Mouse (Mus musculus) frontal cortex, adult (tissue): ENCODE results near the gene Pnpla2.

Source experiments
- ATAC-seq: cut with Nextera tagmentation; 2 replicates; pipeline ENCODE4 v1.9.2; 2017; ENCODE audit warnings: mild to moderate bottlenecking, moderate library complexity, mixed read lengths; ENCODE audit not compliant: low TSS enrichment

Gene Pnpla2

GRCm38 (mm10) chr7:141467230-141468030, 12.4 kb downstream of the Pnpla2 start, which contains the start of gene Cd151:
TSS of gene Cd151 (plus strand) at chr7:141467392.
- peak; percentile 20 for ATAC-seq

- ATAC-seq: no peak
Observed at GRCm38 (mm10) chr7:141468164-141468521, 13.1 kb downstream of the Pnpla2 start.

- ATAC-seq: peak; percentile 68; the same call in 1 of the 2 replicates
Observed at GRCm38 (mm10) chr7:141468522-141469211, 13.7 kb downstream of the Pnpla2 start.

- ATAC-seq: no peak
Observed at GRCm38 (mm10) chr7:141469352-141469751, 14.4 kb downstream of the Pnpla2 start.

- ATAC-seq: no peak
Observed at GRCm38 (mm10) chr7:141469901-141470636, 15.1 kb downstream of the Pnpla2 start.

- no peak for ATAC-seq
Observed at GRCm38 (mm10) chr7:141470637-141470944, 15.6 kb downstream of the Pnpla2 start.

- ATAC-seq: no peak
Observed at GRCm38 (mm10) chr7:141471236-141471635, 16.2 kb downstream of the Pnpla2 start.

- no peak for ATAC-seq
Observed at GRCm38 (mm10) chr7:141472226-141472625, 17.2 kb downstream of the Pnpla2 start.

- no peak for ATAC-seq
Observed at GRCm38 (mm10) chr7:141472763-141473162, 17.8 kb downstream of the Pnpla2 start.

- ATAC-seq: no peak
Observed at GRCm38 (mm10) chr7:141474160-141474559, 19.2 kb downstream of the Pnpla2 start.

GRCm38 (mm10) chr7:141475011-141475804, 20.2 kb downstream of the Pnpla2 start, which contains the start of the genes Polr2l and Tspan4:
TSS of gene Polr2l (minus strand) at chr7:141475132.
TSS of gene Tspan4 (plus strand) at chr7:141475240.
- peak; percentile 68 for ATAC-seq

- no peak for ATAC-seq
Observed at GRCm38 (mm10) chr7:141475805-141476158, 20.8 kb downstream of the Pnpla2 start.

- ATAC-seq: no peak
Observed at GRCm38 (mm10) chr7:141476226-141476980, 21.4 kb downstream of the Pnpla2 start.

- ATAC-seq: no peak
Observed at GRCm38 (mm10) chr7:141476981-141477370, 22.0 kb downstream of the Pnpla2 start.

GRCm38 (mm10) chr7:141477578-141478269, 22.7 kb downstream of the Pnpla2 start:
- no peak for ATAC-seq

- no peak for ATAC-seq
Observed at GRCm38 (mm10) chr7:141478270-141478748, 23.3 kb downstream of the Pnpla2 start.

- peak; percentile 52 for ATAC-seq
Observed at GRCm38 (mm10) chr7:141480842-141481497, 26.0 kb downstream of the Pnpla2 start.

- peak; percentile 24; the same call in 1 of the 2 replicates for ATAC-seq
Observed at GRCm38 (mm10) chr7:141481498-141482401, 26.8 kb downstream of the Pnpla2 start.
